Mouse (Mus musculus) C2C12 (cell line): ENCODE measurements around the gene Thrsp.

Experiments
- CTCF ChIP-seq: IDR thresholded peaks from one replicate; pipeline ENCODE4 v1.5.1; 2011; ENCODE audit not compliant: control insufficient read depth, insufficient read depth, insufficient read length
- FOSL1 ChIP-seq: IDR thresholded peaks from one replicate; pipeline ENCODE4 v1.8.0; 2011; ENCODE audit warnings: mild to moderate bottlenecking, low read length; ENCODE audit not compliant: poor library complexity, insufficient read depth, severe bottlenecking

DNA sequence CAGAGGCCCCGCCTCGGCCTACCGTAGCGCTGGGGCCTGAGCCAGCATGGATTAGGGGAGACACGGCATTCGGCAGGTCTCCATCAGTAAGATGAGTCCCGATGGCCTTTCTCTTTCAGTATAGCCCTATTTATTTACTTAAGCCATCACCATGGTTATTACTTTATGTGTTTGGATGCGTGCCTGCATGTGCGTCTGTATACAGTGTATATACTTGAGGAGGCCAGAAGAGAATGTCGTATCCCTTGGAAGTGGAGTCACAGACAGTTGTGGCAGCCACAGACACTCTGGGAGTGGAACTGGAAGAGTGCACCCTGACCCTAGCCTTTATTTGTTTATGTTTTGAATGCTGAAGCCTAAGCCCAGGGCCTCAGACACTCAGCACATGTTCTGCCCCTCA, 10.4 kb downstream of the Thrsp start:
- TF ChIP-seq CTCF (no peak), FOSL1 (no peak)
